Mouse (Mus musculus): ENCODE data around the gene Polrmt. TPM values are rescaled to one million over a fixed set of nuclear protein-coding genes. Genes with fewer than 3 reads are reported as not detected.

Gene Polrmt
- polyA plus RNA-seq, 1 experiment = 74.7 TPM

- no peak for DNase-seq
- Histone ChIP-seq H3K27ac (ENCODE audit: insufficient read depth, low read length) (no peak overlapping the region), H3K4me3 (replicated peaks; ENCODE audit: insufficient read depth, low read depth, low read length) (peak overlapping the region; percentile 72), H3K27me3 (ENCODE audit: control insufficient read depth, insufficient read depth, low read length) (no peaks in the 10 kb centered on the region), H3K4me1 (ENCODE audit: control insufficient read depth, insufficient read depth, low read length) (peaks cover 10% of the 10 kb centered on the region)
- under 1% methylated on average over 13 of the region's 13 CpGs for WGBS
- no peak for TF ChIP-seq CTCF (IDR thresholded peaks at IDR 0.05; ENCODE audit: borderline replicate concordance, insufficient read depth, low read depth, low read length)
Observed at GRCm38 (mm10) chr10:79780664-79781015, 34.3 kb upstream of the Polrmt start.

GRCm38 (mm10) chr10:79779784-79780663 lies 33.6 kb upstream of the Polrmt start:
- Histone ChIP-seq H3K4me1 (ENCODE audit: control insufficient read depth, insufficient read depth, low read length) (peaks cover 10% of the 10 kb centered on the region), H3K27me3 (ENCODE audit: control insufficient read depth, insufficient read depth, low read length) (no peaks in the 10 kb centered on the region), H3K4me3 (replicated peaks; ENCODE audit: insufficient read depth, low read depth, low read length) (peak overlapping the region; percentile 72), H3K27ac (ENCODE audit: insufficient read depth, low read length) (no peak overlapping the region)
- peak; percentile 79 for TF ChIP-seq CTCF (IDR thresholded peaks at IDR 0.05; ENCODE audit: borderline replicate concordance, insufficient read depth, low read depth, low read length)
- TF ChIP-seq POLR2A (IDR thresholded peaks at IDR 0.05; ENCODE audit: borderline replicate concordance, insufficient read depth, low read length) = no peak
- 2% methylated on average over 55 of the region's 55 CpGs for WGBS
- DNase-seq = peak; percentile 97

GRCm38 (mm10) chr10:79779193-79779592 lies 32.8 kb upstream of the Polrmt start:
- H3K27me3 ChIP-seq (ENCODE audit: control insufficient read depth, insufficient read depth, low read length) = no peaks in the 10 kb centered on the region
- no peak for TF ChIP-seq CTCF (IDR thresholded peaks at IDR 0.05; ENCODE audit: borderline replicate concordance, insufficient read depth, low read depth, low read length)
- TF ChIP-seq POLR2A (IDR thresholded peaks at IDR 0.05; ENCODE audit: borderline replicate concordance, insufficient read depth, low read length) = no peak
- no peak for DNase-seq
- H3K27ac ChIP-seq (ENCODE audit: insufficient read depth, low read length) = no peak overlapping the region
- peaks cover 6% of the 10 kb centered on the region for H3K4me1 ChIP-seq (ENCODE audit: control insufficient read depth, insufficient read depth, low read length)
- 37% methylated on average over 2 of the region's 2 CpGs for WGBS
- H3K4me3 ChIP-seq (replicated peaks; ENCODE audit: insufficient read depth, low read depth, low read length) = no peak overlapping the region

DNA sequence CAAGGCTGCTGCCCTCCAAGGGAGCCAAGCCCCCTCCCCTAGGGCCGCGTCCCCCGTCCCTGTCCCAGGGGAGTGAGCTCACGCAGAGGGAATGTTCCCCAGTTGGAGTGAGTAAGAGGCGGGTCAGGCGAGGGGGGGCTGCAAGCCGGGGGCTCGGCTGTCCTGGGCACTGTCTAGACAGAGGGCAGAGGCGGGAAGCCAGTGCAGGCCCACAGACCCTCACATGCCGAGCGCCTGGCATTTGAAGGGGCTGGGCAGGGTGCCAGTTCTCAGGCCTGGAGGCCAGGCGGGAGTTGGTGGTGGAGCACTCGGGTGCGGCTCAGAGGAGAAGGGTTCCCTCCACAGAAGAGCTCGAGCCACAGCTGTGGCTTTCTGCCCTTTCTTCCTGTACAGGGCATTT lies 31.6 kb upstream of the Polrmt start:
- H3K4me1 ChIP-seq (ENCODE audit: control insufficient read depth, insufficient read depth, low read length) = peaks cover 5% of the 10 kb centered on the region
- H3K27ac ChIP-seq (ENCODE audit: insufficient read depth, low read length) = no peak overlapping the region
- H3K27me3 ChIP-seq (ENCODE audit: control insufficient read depth, insufficient read depth, low read length) = no peaks in the 10 kb centered on the region
- no peak overlapping the region for H3K4me3 ChIP-seq (replicated peaks; ENCODE audit: insufficient read depth, low read depth, low read length)
- 28% methylated on average over 15 of the region's 15 CpGs for WGBS
- no peak for DNase-seq
- no peak for TF ChIP-seq POLR2A (IDR thresholded peaks at IDR 0.05; ENCODE audit: borderline replicate concordance, insufficient read depth, low read length)
- no peak for TF ChIP-seq CTCF (IDR thresholded peaks at IDR 0.05; ENCODE audit: borderline replicate concordance, insufficient read depth, low read depth, low read length)

DNA sequence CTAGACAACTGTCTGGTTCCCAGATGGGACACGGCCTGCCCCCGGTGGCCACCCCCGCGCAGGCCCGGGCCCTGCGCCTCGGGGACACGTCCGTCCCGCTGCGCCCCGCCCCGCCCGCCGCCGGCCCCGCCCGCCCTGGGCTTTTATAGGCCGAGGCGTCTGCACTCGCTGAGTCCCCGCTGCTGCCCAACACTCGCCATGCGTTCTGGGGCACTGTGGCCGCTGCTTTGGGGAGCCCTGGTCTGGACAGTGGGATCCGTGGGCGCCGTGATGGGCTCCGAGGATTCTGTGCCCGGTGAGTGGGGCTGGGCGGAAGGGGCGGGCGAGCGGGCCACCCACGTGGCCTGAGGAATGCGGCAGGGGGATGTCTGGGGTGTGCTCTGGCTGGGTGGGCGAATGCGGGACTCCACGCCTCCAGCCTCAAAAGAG lies 30.7 kb upstream of the Polrmt start, which contains the start of gene Fstl3:
TSS of gene Fstl3 (plus strand) at position 170 of the 429 bp plus-strand sequence.
- Histone ChIP-seq H3K27me3 (ENCODE audit: control insufficient read depth, insufficient read depth, low read length) (no peaks in the 10 kb centered on the region), H3K27ac (ENCODE audit: insufficient read depth, low read length) (no peak within 1 kb of the TSS), H3K4me1 (ENCODE audit: control insufficient read depth, insufficient read depth, low read length) (peaks cover 5% of the 10 kb centered on the region), H3K4me3 (replicated peaks; ENCODE audit: insufficient read depth, low read depth, low read length) (no peak within 1 kb of the TSS)
- TF ChIP-seq CTCF (IDR thresholded peaks at IDR 0.05; ENCODE audit: borderline replicate concordance, insufficient read depth, low read depth, low read length) (no peak), POLR2A (IDR thresholded peaks at IDR 0.05; ENCODE audit: borderline replicate concordance, insufficient read depth, low read length) (no peak)
- WGBS = 9% methylated on average over 39 of the region's 39 CpGs
- no peak for DNase-seq

DNA sequence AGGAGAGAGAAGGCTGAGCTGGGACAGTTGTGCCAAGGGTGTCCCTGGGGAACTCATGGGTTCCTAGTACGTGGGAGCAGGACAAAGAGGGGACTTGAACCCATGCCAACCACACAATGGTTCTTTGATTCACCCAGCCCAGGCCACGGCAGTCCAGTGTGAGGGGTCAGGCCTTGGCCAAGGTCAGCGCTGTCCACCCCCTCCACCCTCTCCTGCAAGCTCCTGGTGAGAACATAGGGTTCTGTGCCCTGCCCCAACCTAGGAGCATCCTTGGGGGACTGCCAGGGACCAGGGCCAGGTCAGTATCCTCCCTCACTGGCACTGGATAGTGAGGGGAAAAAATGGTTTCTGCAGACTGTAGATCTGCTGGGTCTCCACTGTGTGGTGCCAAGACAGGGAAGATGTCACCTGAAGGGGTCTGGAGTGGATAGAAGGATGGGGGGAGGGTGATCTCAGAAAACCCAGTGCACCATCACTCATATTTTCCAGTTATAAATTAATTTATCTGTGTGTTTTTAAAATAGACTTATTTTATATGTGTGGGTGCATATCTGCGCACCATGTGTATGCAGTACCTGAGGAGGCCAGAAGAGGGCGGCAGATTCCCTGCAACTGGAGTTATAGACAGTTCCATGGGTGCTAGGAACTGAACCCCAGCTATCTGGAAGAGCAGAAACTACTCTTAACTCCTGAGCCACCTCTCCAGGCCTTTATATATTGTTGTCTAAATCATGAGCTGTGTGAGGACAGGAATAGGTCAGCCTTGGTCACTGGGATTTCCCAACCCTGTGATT lies 28.3 kb upstream of the Polrmt start:
- TF ChIP-seq POLR2A (IDR thresholded peaks at IDR 0.05; ENCODE audit: borderline replicate concordance, insufficient read depth, low read length) = no peak
- TF ChIP-seq CTCF (IDR thresholded peaks at IDR 0.05; ENCODE audit: borderline replicate concordance, insufficient read depth, low read depth, low read length) = no peak
- 45% methylated on average over 5 of the region's 5 CpGs for WGBS
- no peak for DNase-seq
- no peaks in the 10 kb centered on the region for H3K4me1 ChIP-seq (ENCODE audit: control insufficient read depth, insufficient read depth, low read length)
- H3K27me3 ChIP-seq (ENCODE audit: control insufficient read depth, insufficient read depth, low read length) = no peaks in the 10 kb centered on the region
- H3K27ac ChIP-seq (ENCODE audit: insufficient read depth, low read length) = no peak overlapping the region
- H3K4me3 ChIP-seq (replicated peaks; ENCODE audit: insufficient read depth, low read depth, low read length) = no peak overlapping the region

DNA sequence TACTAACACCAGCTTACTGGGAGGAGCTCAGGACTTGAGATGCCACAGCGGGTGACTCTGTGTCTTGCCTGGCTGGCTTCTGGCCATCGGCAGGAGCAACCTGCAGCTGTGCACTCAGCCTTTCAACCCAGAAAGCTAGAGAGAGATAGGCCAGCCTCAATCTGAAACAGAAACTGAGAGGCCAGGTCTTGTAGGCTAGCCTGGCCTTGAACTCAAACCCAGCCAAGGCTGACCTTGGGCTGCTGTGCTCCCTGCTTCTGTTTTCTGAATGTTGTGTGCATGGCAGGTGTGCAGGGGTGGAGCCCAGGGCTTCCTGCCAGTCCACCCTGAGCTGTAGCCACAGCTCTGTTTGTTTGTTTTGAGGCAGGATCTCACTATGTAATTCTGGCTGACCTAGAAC lies 26.8 kb upstream of the Polrmt start:
- DNase-seq = no peak
- H3K27me3 ChIP-seq (ENCODE audit: control insufficient read depth, insufficient read depth, low read length) = no peaks in the 10 kb centered on the region
- H3K4me3 ChIP-seq (replicated peaks; ENCODE audit: insufficient read depth, low read depth, low read length) = no peak overlapping the region
- no peak overlapping the region for H3K27ac ChIP-seq (ENCODE audit: insufficient read depth, low read length)
- TF ChIP-seq POLR2A (IDR thresholded peaks at IDR 0.05; ENCODE audit: borderline replicate concordance, insufficient read depth, low read length) (no peak), CTCF (IDR thresholded peaks at IDR 0.05; ENCODE audit: borderline replicate concordance, insufficient read depth, low read depth, low read length) (no peak)
- H3K4me1 ChIP-seq (ENCODE audit: control insufficient read depth, insufficient read depth, low read length) = no peaks in the 10 kb centered on the region
- WGBS = 52% methylated on average over 2 of the region's 2 CpGs
